In the genomic region with DNA sequence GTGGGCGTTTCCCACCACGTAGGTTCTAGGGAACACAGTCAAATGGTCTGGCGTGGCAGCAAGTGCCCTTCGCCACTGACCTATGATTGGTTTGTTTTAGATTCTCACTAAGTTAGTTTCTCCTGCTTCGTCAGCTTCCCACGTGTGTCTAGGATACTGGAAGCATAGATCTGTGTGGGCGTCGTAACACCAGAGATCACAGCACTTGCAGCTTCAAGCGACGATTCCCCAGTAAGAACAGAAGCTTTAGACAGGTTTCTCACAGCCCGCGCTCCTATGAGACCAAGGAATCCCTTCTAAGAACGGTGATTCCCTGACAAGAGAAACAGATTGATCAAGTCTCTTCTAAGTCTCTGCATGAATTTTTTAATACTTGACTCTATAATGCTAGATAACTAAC, we compare ENCODE assay signal across 35 mouse cellular contexts.
"Had no signal": no experiment of that assay in that cellular context is flagged by ENCODE, and none has a peak within 500 bp of the region (broad histone marks: within the 10 kb centered on the region; RNA-seq: fewer than 3 reads in every experiment).

No protein-coding gene starts in this region.

- H3K9ac ChIP-seq: heart, embryonic 12.5 days; heart, embryonic 13.5 days; heart, embryonic 15.5 days; hindbrain, embryonic 12.5 days; hindbrain, embryonic 13.5 days; hindbrain, embryonic 14.5 days; hindbrain, embryonic 15.5 days; intestine, embryonic 15.5 days; kidney, embryonic 15.5 days had no signal

- H3K4me2 ChIP-seq: heart, embryonic 11.5 days; heart, embryonic 12.5 days; heart, embryonic 13.5 days; heart, embryonic 15.5 days; hindbrain, embryonic 12.5 days; hindbrain, embryonic 13.5 days; hindbrain, embryonic 14.5 days; hindbrain, embryonic 15.5 days; intestine, embryonic 15.5 days; kidney, embryonic 15.5 days had no signal

- ATAC-seq: hindbrain, embryonic 16.5 days; hindbrain, postnatal 0 days; inflammation-experienced regulatory T-cells, adult 6 months; intestine, embryonic 15.5 days; intestine, embryonic 16.5 days; intestine, postnatal 0 days had no signal

- H3K36me3 ChIP-seq: heart, embryonic 10.5 days; heart, embryonic 12.5 days; heart, embryonic 13.5 days; heart, embryonic 15.5 days; hindbrain, embryonic 10.5 days; hindbrain, embryonic 12.5 days; hindbrain, embryonic 13.5 days; hindbrain, embryonic 15.5 days; intestine, embryonic 15.5 days; kidney, embryonic 15.5 days had no signal

- H3K4me3 ChIP-seq: heart, embryonic 10.5 days; heart, embryonic 12.5 days; heart, embryonic 13.5 days; heart, embryonic 15.5 days; hindbrain, embryonic 10.5 days; hindbrain, embryonic 12.5 days; hindbrain, embryonic 13.5 days; hindbrain, embryonic 15.5 days; intestine, embryonic 15.5 days; kidney, embryonic 15.5 days; layer of hippocampus, adult 2 months had no signal

- H3K27ac ChIP-seq: heart, embryonic 10.5 days; heart, embryonic 13.5 days; heart, embryonic 15.5 days; hindbrain, embryonic 10.5 days; hindbrain, embryonic 12.5 days; hindbrain, embryonic 13.5 days; hindbrain, embryonic 14.5 days; hindbrain, embryonic 15.5 days; hindbrain, postnatal 0 days; intestine, embryonic 15.5 days; kidney, embryonic 15.5 days; kidney, postnatal 0 days; layer of hippocampus, adult 2 months had no signal

- H3K9me3 ChIP-seq: heart, embryonic 10.5 days; heart, embryonic 12.5 days; heart, embryonic 13.5 days; heart, embryonic 15.5 days; hindbrain, embryonic 10.5 days; hindbrain, embryonic 12.5 days; hindbrain, embryonic 13.5 days; hindbrain, embryonic 15.5 days; intestine, embryonic 15.5 days; kidney, embryonic 15.5 days had no signal

- DNase-seq: heart, postnatal 10 days; heart, postnatal 14 days; heart, postnatal 36 days; heart, postnatal 4 days; kidney, adult 11 months; kidney, adult 18-20 months; kidney, adult 2 months; kidney, adult 8-10 months; kidney, adult 9 months; kidney, postnatal 10 days; kidney, postnatal 14 days; kidney, postnatal 25 days; kidney, postnatal 36 days; kidney, postnatal 4 days; layer of hippocampus, adult 9-11 months; layer of hippocampus, postnatal 36 days had no signal

- H3K27me3 ChIP-seq: heart, embryonic 12.5 days; heart, embryonic 13.5 days; heart, embryonic 15.5 days; hindbrain, embryonic 12.5 days; hindbrain, embryonic 13.5 days; hindbrain, embryonic 15.5 days; intestine, embryonic 15.5 days; kidney, embryonic 15.5 days had no signal

- H3K4me1 ChIP-seq: heart, embryonic 12.5 days; heart, embryonic 13.5 days; heart, embryonic 15.5 days; hindbrain, embryonic 10.5 days; hindbrain, embryonic 12.5 days; hindbrain, embryonic 13.5 days; hindbrain, embryonic 15.5 days; intestine, embryonic 15.5 days; kidney, embryonic 15.5 days had no signal
